Mouse (Mus musculus) left cerebral cortex, postnatal 14 days (tissue): ENCODE data around the gene Glul. TPM values are rescaled to one million over a fixed set of nuclear protein-coding genes. Genes with fewer than 3 reads are reported as not detected.

ENCODE experiments used
- DNase-seq, 2 experiments: peaks; one replicate each; pipeline ENCODE4 v3.0.0; 2021 to 2022; ENCODE audit warnings: low spot score in 2 of 2, mixed read lengths in 1 of 2
- intact Hi-C: fragments of 180-260 bp; cut with DNase I; formaldehyde crosslinking; loops from one replicate; pipeline ENCODE4 v1.15.1; 2025
- total RNA-seq, 2 experiments: library from RNA; stranded (reverse); gene quantifications; 2 replicates each; pipeline ENCODE4 v1.2.3; 2021

The Glul gene
- total RNA-seq, 2 experiments from 2014 or later, result 1,316 to 1,477 TPM

DNA sequence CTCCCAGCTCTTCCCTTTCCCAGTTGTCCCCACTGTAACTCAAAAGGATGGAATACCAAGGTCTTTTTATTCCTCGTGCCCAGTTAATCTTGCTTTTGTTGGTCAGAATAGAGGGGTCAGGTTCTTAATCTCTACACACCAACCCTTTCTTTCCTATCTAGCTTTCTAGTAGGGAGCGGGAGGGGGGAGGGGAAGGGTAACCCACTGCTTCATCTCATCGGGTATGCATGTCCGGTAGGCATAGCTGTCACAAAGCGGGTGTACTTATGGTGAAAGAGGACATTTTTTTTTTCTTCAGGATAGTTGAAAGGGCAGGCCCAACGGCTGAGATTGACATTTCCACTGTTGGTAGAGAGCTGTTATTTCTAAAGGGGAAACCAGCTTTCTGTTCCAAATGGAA is 8.5 kb downstream of the Glul start:
- no peak for DNase-seq
- intact Hi-C loops, result no loop called here

DNA sequence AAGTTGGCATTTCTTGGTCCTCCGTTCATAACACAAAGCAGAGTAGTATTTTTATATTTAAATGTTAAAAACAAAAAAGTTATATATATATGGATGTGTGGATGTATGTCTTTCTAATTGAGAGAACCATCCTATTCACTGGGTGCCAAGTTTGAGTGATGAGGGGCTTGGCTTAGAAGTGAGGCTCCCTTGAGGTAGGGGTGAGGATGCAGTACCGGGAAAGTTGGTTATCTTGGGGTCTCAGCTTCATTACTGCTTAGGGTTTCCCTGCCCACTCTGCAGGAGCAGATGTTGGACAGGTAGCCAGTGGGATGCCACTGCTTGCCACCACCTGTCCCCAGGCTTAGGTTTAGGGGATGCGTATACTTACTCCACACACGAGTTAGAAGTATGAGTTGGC is 9.0 kb downstream of the Glul start:
- intact Hi-C loops, result no loop called here
- no peak for DNase-seq

DNA sequence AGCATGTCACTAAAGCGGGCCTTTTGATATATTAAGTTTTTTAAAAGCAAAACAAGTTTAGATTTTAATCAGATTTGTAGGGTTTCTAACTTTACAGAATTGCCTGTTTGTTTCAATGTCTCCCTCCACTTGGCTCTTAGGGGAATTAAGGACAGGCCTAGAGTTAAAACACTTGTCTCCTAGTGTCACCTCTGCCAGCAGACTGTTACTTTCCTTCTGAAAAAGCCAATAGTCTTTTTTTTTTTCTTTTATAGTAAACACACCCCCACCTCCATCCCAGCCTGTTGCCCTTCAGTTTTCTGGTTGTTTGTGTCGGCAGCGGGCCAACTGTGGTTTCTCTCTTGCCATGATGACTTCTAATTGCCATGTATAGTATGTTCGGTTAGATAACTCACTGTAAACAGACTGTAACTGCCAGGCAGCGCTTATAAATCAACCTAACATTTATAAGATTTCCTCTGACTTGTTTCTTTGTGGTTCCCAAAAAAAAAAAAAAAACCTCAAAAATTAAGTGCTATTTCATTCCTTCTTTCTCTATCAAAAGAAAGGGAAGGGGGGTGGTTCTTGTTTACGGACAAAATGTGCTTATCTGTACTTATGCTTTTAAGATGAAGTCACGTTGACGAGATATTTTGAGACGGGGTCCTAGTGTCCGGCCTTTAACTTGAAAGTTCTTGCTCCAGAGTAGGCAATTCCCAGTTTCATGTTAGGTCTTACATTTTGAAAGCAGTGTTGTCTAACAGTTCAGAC is 9.6 kb downstream of the Glul start:
- intact Hi-C loops, result no loop called here
- no peak for DNase-seq

DNA sequence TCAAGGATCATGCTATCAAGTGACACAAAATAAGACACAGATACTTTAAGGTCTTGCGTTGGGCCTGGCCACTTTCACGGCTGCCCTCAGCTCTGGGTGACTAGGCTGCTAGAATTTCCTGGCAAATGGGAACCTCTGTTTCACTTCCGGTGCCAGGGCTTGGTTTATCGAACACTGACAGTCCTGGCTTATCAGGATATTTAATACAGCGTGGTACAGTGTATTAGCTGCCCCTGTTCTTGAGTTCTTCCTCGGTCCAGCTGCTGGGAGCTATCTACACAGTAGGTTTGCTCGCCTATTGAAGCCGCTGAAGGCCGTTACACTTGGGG is 10.2 kb downstream of the Glul start:
- intact Hi-C loops, result no loop called here
- DNase-seq, result no peak

DNA sequence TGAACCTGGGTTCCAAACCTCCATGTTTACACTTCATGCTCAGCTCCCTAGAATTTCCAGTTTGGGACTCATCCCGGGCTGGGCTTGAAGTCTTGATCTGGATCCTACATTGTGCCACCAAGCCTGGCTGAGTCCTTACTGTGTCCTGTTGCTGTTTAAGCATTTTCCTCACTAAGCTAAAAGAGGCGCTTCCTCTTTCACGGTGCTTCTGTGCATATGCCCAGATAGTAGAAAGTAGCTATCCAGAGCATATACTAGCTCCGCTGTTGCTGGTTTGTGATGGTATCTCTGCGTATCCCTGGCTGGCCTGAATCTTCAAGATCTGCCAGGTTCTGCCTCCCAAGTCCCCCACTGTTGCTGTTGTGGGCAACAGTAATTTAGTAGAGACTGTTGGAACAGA is 10.7 kb downstream of the Glul start:
- DNase-seq, result no peak

DNA sequence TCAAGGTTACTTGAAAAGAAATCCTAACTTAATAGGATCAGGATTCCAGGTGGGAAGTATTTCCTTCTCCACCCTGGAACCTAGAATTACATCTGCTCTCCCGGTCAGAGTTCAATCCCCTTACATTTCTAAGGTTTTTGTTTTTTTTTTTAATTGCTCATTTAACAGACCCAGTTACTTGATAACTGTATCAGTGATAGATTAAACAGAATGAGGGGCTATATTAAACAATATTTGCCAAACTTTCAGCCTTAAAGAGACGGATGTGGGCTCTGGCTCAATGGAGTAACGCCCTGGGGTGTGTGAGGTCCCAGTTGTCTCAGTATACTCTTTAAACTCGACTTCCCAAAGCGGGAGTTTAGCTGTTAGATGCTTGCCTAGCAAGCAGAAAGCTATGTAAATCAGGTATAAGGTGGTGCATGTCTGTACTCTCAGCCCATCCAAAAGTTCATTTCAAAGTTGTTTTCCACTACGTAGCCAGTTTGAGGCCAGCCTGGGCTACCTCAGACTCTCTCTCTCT is 11.6 kb downstream of the Glul start:
- no peak for DNase-seq
- intact Hi-C loops, result no loop called here

More for the DNA sequence above, 10.7 kb downstream of the Glul start:
- intact Hi-C loops, result no loop called here

DNA sequence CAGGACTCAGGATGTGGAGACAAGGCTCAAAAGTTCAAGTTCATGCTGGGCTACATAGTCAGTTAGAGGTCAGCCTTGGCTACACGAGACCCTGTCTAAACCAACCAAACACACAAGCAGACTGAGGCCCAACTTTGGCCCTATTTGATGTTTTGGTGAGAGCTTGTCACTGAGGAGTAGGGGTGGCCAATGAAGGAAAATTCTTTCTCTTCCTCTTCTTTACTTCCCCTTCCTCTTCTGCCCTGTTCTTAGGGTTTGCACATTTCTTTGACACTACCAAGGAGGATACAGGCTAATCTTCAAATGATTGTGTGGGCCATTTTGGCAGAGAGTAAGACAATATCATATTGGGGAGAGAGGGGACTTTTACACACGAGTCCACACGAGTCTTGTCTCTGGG is 14.1 kb downstream of the Glul start:
- intact Hi-C loops, result no loop called here
- DNase-seq, result no peak

DNA sequence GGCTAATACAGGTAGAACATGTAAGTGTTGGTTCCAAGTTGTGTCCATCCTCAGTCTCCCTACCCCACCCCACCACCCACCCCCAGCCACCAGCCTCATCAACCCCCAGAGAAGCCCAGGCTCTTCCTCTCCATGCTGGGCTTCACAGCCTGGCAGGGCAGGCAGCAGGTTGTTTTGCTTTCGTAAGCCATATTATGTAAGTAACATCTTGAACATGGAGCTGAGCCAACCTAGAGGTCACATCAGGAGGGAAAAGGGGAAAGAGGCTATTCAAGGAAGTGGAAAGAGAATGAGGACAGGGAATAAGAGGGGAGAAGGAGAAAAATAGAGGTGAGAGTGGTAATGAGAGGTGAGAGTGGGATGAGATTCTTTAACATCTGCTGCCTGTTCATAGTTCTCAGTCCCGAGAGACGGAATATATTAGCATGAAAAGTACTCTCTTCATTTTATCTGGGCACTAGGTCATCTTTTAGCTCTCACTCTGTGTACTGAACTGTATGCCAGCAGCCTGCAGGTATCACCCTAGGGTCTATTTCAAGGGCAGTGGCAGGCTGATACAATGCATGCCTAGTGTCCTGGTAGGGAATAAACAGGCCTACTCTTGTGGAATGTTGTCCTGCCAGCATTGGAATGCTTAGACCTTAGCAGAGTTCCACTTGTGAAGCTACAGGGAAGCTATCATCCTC is 18.9 kb downstream of the Glul start:
- DNase-seq, result no peak
- intact Hi-C loops, result no loop called here

DNA sequence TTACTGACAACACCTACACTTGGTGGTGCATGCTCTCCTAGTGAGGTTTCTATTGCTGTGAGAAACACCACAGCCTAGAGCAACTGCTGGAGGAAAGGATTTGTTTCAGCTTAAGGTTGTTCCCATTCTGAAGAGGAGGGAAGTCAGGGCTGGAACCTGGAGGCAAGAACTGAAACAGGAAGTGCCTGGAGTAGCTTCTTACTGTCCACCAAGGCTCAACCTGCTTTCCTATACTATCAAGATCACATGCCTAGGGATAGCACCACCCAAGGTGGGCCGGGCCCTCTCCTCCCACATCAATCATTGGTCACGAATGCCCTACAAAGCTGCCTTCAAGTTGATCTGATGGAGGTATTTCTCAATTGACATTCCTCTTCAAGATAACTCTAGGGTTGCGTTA is 21.9 kb downstream of the Glul start:
- intact Hi-C loops, result no loop called here

DNA sequence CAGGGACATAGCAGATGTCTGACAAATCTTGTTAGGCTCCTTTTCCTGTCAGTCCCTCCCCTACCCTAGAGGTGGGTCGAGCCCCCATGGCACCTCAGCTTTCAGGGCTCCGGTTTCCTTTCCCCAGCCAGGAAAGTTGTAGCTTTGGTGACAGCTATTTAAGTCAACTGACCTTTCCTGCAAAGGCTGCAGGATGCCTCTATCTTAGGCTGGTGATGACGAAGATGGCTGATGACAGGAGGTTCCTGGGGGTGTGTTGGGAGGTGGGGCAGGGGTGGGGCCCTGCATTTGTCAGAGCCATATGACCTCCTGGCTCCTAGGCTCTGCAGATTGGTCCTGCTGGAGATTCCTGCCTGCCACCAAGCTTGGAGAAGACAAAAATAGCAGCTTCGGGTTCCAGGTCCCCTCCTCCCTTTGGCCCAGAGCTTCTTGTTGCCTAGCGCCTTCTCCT is 22.9 kb downstream of the Glul start:
- no peak for DNase-seq
- intact Hi-C loops, result no loop called here

More for the DNA sequence above, 21.9 kb downstream of the Glul start:
- DNase-seq, result no peak

DNA sequence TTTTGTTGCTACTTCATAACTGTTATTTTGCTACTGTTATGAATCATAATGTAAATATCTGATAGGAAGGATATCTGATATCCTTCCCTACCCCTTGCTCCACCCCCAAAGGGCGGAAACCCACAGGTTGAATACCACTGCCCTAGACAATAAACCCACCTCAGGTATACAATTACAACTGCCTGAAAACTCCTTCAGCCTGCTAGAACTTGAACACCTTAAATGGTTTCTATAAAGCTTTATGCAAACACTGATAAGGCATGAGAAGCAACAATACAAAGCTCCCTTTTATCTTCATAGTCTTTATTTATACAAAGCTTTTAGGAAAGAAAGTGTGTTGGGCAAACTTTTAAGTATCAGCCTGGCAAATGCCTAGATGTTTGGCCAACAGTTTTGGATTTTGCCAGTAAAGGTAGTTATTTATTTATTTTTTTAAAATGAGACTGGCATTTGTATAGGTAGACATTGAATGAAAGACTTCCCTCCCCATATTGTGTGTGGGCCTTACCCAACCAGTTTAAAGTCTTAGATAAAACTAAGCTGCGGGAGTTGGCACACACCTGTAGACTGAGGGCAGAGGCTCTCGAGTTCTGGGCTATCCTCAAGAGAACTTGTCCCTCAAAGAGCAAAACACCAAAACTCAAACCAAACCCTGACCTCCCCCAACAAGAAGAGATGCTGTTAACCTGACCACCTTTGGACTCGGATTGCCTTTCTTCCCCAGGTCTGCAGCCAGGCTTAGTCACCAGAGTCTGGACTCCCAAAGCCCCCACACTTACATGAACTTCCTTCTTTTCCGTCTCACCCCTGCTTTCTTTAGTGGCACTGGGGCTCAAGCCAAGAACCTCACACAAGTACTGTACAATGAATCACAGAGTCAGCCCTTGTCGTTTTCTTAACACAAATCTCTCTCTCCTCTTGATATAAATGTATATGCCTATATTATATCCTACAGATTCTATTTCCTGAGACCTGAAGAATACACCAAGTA is 24.9 kb downstream of the Glul start:
- intact Hi-C loops, result no loop called here
- DNase-seq, result no peak

DNA sequence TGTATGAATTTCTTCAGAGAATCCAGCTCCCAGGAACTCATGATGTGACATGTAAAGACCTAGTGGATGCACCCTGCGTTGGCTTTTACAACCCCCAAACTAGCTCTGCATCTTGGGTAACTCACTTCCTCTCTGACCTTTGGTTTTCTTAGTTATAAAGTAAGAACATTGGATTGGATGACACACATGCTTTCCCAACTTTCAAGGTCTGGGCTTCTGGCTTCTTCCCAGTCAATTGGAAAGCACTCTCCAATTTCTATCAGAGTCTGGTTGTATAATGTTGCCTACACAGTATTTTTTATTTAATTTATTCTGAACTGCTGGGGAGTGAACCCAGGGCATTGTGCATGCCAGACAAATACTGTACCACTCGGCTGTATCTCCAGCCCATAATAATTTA is 30.7 kb downstream of the Glul start:
- DNase-seq, result no peak
- intact Hi-C loops, result no loop called here

DNA sequence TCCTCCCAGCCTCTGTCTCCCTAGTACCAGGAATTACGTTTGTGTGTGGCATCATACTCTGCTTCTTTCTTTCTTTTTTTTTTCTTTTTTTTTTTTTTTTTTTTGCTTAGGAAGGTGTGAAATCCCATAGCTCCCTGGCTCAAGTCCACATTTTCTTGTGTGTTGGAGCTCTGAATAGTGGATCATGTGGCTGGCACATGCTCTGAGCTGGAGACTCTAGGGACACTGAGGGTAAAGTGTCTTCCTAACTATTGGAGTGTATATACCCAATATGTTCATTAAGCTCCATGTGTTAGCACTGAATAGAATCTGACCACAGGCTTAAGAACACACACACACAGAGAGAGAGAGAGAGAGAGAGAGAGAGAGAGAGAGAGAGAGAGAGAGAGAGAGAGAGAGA is 34.0 kb downstream of the Glul start:
- no peak for DNase-seq
- intact Hi-C loops, result no loop called here

DNA sequence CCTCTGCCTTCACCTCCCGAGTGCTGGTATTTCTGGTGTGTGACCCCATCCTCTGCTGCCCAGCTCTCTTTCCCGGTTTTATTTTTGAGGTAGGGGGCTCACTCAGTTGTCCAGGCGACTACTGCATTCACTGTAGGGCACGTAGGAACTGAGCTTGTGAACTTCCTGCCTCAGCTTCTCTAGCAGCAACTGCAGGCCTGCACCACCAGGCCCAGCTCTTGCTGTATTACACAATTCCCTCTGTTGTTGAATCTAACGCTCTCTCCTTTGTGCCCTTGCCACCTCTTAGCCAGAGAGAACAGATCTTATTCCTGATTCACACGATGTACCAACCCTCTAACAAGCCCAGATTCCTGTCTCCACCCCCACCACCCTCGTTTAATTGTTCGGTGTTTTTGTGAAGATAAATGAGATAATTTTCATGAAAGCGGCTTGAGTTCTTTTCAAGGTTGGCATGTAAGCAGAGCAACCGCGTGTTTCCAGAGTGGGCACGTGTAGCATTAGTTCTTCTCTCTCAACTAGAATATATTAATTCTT is 36.2 kb downstream of the Glul start:
- intact Hi-C loops, result no loop called here

DNA sequence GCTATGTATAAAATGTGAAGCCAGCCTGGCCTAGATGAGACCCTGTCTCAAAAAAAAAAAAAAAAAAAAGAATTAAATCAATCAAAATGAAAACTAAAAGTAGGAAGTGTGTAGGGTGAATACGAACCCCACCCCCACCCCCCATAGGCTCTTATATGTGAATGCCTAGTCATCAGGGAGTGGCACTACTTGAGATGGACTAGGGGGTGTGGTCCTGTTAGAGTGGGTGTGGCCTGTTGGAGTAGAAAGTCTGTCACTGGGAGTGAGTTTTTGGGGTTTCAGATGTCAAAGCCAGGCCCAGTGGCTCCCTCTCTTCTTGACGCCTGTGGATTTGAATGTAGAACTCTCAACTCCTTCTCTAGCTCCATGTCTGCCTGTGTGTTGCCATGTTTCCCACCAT is 37.3 kb downstream of the Glul start:
- intact Hi-C loops, result no loop called here
- DNase-seq, result no peak

More for the DNA sequence above, 36.2 kb downstream of the Glul start:
- DNase-seq, result peak in 1 of 2 experiments; percentile 41

DNA sequence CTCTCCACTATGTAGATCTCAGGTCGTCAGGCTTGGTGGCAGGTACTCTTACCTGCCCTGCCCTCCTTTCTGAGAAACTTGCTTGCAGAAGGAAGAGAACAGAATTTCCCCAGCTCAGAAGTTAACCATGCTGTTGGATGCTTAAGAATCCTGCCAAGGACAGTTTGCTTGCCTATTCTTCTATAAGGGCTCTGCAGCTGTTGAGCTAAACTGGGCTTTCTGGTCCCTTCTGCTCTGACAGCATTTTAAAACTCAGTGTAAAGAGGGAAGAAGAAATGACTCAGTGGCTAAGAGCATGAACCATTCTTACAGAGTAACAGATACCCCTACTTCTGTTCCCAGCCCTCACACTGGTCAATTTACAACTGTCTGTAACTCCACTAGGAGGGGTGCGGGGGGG is 41.2 kb downstream of the Glul start:
- intact Hi-C loops, result no loop called here
- peak; percentile 31 to 63 for DNase-seq

DNA sequence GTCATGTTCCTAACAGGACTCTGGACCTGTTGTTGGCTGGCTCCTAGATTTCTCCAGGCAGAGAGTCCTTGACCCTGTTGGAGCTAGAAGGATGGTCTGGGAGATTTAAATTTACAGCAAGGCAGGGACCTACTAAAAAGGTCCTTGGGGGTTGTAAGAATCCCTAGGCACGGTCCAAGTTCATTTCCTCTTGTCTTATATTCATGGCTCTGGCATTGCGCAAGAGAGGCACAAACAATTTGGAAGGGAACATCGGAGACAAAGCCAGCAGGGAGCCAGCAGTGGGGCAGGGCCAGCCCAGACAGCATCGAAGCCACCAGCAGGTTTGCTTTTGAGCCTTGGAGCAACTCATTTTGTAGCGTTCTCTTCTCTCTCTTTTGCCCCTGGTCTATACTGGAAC is 45.4 kb downstream of the Glul start:
- no peak for DNase-seq
- intact Hi-C loops, result no loop called here

DNA sequence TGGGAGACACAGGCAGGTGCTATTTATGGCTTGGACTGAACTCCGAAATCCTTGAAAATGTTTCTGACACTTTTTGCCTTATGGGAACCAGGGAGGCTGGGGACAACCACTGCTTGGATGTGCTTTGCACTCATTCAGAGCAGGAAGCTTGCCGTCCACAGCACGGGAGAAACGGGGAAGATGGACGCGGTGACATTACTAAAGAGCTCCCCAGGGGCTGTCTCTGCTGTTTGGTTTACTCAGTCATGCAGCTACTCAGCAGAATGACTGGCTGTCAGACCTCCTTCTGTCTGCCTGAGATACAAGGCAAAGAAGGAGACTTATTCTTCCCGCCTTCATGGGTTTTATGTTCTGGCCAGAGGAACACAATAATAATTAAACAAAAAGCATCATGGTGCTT is 47.2 kb downstream of the Glul start:
- intact Hi-C loops, result no loop called here

DNA sequence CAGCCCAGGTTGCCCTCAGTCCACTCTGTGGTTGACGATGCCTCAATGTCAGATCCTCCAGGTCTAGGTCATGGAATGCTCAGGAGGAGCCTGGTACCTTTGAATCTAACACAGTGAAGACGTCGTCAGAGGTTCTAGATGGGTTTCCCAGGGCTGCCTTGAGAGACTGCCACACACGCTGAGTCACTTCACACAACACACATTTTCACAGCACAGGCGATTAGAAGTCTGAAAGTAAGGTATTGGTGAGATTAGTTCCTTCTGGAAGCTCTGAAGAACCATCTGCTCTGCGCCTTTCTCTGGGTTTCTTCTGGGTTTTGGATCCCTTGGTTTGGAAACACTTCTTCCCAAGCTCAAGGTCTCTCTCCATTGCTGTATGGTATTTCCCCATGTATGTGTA is 48.1 kb downstream of the Glul start:
- peak in 1 of 2 experiments; percentile 54 for DNase-seq
- intact Hi-C loops, result no loop called here

More for the DNA sequence above, 47.2 kb downstream of the Glul start:
- no peak for DNase-seq

DNA sequence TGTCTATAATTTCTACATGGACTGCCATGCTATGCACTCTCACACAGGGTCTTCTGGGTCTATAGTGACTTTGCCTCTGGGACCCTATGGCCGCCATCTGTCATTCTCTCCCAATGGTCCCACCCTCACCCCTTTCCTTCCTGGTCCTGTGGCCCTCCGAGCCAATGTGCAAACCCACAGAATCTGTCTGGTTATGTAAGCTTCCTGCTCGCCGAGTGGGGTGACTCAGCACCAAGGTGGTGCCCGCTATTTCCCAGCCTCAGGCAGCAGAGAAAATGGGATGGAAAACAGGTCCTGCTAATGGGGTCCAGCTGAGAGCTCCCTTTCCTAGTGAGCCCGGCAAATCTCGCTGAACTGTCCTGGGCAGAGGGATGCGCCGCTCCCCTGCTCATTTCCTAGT is 53.5 kb downstream of the Glul start:
- intact Hi-C loops, result no loop called here
- DNase-seq, result no peak
